Mouse (Mus musculus): ENCODE results near the gene Celsr1.
"Not testable (repeated sequence)": the region's sequence is repeated elsewhere in the genome, so short reads cannot be mapped to it uniquely, and the experiment has no call there.

Celsr1 gene

DNA sequence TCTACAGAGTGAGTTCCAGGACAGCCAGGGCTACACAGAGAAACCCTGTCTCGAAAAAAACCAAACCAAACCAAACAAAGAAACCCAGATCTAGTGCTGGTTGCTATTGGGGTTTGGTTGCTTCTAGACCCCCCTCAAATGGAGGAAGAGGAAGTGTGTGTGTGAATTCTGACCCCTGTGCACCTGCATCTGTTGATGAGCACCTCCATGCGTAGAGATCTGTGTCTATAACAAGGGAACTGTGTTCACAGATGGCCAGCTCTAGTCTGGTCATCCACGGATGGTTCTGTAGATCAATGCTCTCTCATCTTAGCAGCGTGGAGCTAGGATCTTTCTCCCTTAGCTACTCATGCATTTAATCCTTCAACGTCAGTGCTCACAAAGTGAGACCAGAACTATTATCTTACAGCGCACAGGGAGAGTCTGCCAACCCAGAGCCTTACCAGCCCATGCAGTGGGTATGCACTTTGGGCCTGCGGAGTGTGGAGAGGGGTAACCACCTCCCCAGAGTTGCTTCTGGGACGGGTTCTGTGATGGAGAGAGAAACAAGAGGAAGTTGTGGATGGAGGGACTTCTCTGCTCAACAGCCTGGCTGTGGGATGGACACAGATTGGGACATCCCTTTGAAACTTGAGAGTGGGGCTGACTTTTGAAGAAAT, 30.7 kb upstream of the Celsr1 start:
- DNase-seq (ENCODE audit: low read depth, low spot score) = no peak

DNA sequence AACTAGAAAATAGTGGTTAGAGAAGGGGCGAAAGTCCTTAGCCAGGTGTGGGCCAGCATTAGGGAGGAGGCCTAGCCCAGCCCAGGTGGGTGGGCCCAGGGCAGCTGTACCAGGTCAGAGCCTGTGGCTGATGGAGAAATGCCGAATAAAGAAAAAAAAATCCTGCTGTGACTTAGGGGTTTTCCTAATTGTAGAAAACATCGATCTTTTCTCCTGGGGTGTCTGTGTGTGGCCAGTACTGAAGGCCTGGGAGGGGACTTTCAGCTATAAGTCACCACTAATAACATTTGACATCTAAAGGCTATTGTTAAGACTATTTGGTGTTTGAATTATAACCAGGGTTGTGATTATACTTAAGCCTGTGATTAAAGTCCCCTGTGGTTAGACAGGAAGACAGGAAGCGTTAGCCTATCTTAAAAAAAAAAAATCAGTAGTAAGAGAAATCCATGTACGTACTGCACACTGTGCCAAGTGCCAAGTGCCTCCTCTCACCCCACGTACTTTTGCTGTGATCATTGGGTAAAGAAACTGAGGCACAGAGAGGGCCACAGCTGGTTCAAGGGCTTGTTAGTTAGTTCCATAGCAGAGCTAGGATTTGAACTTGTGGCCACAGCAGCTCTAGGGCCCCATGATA, 28.4 kb upstream of the Celsr1 start:
- DNase-seq (ENCODE audit: low read depth, low spot score) = no peak

DNA sequence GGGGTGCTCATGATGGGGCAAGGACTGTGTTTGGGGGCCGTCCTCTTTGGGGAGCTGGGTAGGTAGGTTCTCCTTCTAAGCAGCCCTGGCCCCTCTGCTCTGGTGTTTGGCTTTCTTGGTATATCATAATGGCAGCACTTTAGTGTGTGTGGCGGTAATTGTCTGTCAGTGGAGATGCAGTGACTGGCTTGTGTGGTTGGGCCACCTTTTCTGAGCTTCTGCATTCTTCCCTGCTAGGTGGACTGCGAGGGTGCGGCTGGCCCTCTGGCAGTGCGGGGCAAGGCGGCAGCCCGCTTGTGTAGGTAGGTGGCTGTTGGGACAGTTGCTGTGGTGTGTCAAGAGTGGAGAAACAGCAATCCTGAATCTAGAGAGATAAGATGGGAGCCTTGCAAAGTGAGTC, 27.6 kb upstream of the Celsr1 start:
- no peak for DNase-seq (ENCODE audit: low read depth, low spot score)

DNA sequence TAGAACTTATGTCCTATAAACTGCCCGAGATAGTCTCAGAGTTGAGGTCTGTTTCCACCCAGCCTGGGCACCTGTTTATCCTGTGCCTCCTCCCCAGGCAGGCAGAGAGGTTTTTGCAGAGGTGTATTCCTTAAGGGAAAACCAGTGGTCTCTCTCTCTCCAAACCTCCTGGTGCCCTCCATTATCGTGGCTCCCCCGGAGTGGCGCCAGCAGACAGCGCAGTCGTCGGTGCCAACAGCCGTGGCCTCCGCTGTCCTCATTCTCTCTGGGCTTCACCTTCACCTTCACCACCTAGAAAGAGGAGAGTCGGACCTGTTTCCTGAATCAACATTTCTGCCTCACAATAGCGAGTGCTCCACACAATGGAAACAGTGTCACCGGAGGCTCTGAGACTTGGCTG, 27.0 kb upstream of the Celsr1 start:
- DNase-seq (ENCODE audit: low read depth, low spot score) = no peak

DNA sequence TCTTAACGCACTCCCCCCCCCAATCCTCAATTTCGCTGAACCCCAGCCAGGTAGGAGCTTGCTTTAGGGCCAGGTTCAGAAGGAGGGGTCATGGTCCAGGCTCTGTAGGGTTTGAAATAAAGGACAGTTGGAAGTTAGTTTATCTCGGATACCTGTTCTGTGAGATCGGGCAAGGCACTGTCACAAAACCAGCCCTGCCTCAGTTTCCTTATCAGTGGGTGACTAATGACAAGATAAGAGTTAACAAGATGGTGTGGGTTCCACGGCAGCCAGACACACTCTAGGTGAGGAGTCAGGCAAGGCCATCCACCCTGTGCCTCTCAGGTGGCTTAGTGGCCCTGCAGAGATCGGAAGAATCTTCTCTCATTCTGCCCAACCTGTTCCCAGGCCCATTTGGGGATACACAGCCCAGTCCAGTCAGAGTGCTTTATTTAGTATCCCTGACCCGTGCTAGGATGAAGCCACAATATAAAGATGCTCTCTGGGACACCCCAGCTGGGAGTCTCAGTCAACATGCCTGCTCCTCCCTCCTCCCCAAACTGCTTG, 26.3 kb upstream of the Celsr1 start:
- DNase-seq (ENCODE audit: low read depth, low spot score) = no peak

DNA sequence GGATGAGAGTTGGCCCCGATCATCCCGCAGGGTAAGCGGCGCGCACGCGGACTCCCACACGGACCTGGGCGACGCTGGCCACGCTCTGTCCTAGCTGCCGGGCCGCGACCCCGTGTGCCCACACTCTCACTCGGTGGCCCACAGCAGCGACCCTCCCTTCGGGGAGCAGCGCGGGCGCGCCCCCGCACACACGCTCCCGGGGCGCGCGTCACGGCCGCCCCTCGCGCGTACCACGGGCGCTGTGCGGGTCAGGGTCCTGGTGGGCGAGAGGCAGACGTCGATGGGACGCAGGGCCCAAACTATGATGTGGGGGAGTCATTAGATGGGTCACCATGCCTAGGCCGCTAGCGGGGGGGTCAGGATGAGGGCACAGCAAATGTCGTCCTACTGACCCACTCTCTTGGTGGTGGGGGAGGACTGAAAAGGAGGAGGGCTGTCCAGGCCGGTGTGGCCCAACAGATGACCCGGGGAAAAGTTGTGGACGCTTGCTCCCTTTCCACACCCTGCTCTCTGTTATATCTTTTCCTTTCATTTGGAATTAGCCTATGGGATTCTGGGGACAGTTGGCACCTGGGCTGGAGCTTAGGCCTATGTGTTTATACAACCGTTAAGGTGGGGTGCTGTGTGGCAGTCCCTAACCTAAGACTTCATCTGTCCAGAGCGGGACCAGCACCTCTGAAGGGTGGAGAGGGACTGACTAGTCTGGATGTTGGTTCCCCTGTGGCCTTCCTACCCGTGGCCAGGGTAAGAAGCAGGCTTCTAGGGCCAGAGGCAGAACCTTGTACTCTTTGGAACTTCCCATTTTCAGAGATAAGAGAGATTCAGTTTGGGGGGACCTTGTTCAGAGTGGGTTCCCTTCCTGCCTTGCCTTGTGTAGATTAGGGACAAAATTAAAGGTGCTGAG, 25.6 kb upstream of the Celsr1 start:
- no peak for DNase-seq (ENCODE audit: low read depth, low spot score)

DNA sequence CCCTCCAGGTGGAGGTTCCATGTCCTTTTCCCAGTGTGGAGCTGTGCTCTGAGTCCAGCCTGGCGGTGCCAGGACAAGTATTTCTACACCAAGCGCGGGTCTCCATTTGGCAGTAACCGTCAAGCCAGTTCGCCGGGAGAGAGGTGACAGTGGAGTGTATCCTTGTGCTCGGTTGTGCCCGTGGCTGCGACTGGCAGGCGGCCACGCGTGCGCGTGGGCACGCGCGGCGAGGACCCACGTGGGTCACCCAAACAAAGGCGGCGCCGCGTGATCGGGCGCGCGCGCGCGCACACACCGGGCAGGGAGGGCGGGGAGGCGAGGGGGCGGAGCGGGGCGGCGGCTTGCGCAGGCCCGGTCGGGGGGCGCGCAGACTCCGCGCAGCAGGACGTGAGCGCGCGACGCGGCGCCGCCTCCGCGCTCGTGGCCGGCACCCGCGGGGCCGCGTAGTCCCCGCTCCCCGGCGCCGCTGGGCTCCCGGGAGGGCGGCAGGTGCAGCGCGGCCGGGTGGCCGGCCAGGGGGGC, 24.9 kb upstream of the Celsr1 start:
- DNase-seq (ENCODE audit: low read depth, low spot score) = peak; percentile 66

DNA sequence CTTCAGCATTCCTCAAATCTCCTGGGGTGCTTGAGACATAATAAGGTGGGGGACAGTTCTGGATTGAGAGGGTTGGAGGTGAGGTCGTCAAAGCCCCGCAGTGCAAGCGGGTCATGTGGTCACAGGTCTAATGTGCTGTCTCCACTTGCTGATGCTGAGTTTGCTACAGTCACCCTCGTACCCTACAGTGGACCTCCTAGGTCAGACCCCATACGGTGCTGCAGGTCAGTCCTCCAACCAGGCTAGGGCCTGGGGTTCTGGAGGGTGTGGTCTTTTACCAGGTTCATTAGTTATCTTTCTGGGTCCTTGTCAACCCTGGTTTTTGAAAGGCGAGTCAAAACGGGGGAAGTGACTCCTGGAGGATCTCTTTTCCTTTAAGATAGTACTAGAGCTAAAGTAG, 24.3 kb upstream of the Celsr1 start:
- no peak for DNase-seq (ENCODE audit: low read depth, low spot score)

DNA sequence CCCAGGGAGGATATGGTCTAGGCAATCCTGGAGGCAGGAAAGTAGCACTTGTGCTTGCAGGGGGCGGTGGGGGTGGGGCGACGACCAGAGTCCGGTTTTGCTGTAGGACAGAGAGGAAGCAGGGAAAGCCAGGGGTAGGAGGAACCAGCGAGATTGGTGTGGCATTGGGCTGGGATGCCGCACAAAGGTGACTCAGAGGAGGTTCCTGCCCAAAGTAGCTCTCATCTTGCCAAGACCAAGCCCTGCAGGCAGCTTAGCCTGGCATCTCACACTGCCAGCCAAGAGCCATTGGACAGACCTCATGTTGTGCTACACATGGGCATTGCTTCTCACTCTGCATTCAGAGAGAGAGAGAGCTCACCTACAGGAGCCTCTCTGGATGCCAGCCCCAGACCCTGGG, 23.8 kb upstream of the Celsr1 start, which contains the start of gene Gramd4:
Gramd4 (plus strand) TSS at position 283 of the 400 bp plus-strand sequence.
- no peak for DNase-seq (ENCODE audit: low read depth, low spot score)

DNA sequence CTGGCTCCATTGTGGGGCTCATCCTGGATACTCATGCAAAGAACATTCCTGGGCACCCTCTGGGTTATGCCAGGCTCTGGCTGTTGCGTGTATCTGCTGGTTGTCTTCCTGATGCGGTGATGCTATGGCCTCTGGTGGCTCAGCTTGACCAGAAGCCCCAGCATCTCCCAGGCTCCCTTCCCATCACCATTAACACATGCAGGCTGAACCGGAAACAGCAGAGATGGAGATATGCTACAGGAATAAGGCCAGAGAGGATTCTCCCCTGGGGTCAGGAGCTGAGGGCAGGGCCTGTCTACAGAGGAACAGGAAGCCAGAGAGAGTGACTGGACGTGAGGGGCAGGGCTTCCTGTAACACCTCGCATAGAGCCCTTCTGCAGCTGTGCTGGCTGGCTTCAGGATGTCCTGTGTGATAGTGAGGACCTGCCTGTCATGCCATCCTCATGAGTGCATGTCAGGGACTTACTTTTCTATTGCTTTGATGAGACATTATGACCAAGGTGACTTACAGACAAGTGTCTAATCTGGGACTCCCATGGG, 22.7 kb upstream of the Celsr1 start:
- no peak for DNase-seq (ENCODE audit: low read depth, low spot score)

DNA sequence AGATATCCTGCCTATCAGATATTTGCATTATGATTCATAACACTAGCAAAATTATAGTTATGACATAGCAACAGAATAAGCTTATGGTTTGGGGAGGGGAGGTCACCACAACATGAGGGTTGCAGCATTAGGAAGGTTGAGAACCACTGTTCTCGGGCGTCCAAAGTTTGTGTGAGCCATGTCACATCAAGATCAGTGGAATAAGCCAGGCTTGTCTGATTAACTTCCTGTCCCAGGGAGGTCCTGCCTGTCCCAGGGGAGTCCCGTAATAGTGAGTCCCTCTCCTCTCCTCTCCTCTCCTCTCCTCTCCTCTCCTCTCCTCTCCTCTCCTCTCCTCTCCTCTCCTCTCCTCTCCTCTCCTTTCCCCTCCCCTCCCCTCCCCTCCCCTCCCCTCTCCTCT, 21.3 kb upstream of the Celsr1 start:
- DNase-seq (ENCODE audit: low read depth, low spot score) = not testable (repeated sequence)

DNA sequence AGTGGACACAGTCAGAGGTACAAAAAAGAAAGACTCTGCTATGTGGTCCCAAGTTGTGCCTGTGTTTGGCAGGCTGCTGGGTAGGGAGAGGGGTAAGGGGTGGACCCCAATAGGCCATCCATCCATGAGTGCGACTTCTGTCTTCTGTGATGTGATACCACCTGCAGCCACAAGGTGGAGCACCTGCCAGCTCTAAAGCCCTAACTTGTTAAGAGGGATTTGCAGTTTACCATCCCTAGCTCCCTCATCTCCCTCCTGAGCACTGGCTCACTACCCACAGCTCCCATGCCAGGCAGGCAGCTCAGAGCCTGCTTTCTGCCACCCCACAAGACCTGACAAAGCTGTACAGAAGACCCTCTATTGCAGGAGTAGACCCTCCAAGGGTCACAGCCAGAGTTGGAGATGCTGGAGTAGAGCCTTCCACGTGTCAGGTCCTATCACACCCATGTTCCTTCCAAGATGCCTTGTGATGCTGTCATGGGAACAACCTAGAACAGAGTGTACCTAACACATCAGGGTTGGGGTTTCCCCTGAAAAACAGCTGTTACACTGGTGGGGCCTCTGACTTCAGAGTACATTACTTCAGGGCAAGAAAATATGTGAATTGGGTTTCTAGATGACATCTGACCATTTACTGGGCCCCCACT, 20.4 kb upstream of the Celsr1 start:
- DNase-seq (ENCODE audit: low read depth, low spot score) = peak; percentile 74

DNA sequence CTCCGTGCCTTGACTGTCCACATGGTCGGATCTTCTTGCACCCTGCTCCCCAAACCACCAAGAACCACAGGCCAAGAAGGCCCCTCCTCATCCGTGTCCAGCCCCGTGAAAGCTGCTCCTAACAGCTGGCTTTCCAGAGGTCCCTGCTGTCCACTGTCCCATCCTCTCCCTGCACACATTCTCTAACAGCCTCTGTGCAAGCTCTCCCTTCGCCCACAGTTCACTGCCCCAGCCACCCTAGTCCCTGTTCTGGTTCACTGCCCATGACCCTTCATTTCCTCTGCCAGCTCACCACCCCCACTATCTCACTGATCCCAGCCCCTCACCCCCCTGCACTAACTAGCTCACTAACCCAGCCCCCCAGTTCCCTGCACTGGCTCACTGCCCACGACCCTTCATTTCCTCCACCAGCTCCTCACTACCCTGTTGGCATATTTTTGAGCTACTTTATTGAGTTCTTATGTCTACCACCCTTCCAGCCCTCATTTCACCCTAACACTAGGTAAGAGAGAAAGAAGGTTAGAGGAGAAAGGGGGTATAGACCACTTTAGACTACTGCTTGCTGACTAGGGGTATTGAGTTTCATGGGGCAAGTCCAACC, 18.4 kb upstream of the Celsr1 start:
- DNase-seq (ENCODE audit: low read depth, low spot score) = no peak

DNA sequence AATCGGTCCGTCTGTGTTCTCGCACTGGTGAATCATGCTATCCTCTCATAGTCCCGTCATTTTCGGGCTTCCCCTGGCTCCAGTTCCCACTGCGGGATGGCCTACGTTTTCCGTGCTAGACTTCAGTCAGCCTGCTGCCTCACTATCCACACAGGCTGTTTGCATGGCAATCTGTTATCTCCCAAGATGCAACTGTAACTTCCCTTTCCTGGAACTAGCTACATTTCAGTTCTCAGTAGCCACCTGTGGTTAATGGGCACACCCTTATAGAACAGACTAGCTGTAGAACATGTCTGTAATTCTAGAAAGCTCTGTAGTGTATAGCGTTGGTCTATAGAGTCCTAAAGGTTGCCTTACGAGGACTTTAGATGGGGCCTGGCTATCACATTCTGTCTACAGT, 17.6 kb upstream of the Celsr1 start:
- peak; percentile 76 for DNase-seq (ENCODE audit: low read depth, low spot score)

DNA sequence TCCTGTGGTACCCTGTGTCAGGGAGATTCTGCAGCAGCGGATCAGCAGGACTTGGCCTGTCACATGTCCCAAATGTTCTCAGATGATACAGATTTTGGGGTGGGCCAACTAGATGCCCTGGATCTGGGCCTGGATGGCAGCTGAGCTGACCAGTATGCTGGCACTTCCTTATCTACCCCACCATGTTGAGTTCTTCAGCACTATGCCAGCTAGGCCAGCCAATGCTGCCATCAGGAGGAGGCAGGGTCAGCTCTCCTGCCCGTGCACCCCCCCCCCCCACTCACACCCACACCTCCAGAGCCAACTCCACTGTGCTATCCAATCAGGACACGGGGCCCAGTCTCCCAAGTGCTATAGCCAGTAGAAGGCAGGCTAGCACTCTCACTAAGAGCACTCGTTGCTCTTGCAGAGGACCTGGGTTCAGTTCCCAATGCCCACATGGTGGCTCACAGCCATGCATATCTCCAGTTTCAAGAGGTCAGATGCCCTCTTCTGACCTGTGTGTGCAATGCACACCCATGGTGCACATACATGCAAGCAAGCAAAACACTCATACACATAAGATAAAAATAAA, 16.7 kb upstream of the Celsr1 start:
- no peak for DNase-seq (ENCODE audit: low read depth, low spot score)

DNA sequence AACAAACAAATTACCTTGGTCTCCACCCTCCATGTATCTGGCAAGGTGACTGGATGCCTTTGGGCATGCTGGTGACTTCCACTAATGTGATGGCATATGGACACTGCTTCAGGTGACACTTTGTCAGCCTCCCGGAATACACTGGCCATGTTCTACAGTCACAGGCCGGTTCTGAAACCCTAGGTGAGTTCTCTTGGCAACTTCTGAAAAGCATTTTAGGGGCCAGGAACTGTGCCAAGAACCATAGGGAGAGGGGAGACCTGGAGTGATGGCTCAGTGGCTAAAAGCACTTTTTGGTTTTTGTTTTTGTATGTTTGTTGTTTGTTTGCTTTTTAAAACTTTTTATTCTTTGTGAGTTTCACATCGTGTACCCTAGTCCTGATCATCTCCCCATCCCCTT, 15.9 kb upstream of the Celsr1 start:
- no peak for DNase-seq (ENCODE audit: low read depth, low spot score)

DNA sequence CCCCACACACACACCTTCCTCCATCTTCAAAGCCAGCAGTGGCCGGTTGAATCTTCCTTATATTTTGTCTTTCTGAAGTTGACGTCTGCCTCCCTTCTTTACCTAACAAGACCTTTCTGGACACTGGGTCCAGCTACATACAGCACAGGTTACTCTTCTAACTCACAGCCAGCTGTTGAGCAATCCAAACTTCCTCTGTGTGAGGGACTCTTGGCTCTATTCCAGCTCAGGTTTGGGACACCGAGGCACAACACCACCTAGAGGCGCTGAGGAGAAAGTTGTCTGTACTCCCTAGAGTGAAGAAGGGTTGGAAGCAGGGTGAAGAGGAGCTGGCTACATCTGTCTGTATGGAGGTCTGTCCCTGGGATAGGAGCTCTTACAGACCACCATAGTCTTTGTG, 8.8 kb upstream of the Celsr1 start:
- no peak for DNase-seq (ENCODE audit: low read depth, low spot score)

DNA sequence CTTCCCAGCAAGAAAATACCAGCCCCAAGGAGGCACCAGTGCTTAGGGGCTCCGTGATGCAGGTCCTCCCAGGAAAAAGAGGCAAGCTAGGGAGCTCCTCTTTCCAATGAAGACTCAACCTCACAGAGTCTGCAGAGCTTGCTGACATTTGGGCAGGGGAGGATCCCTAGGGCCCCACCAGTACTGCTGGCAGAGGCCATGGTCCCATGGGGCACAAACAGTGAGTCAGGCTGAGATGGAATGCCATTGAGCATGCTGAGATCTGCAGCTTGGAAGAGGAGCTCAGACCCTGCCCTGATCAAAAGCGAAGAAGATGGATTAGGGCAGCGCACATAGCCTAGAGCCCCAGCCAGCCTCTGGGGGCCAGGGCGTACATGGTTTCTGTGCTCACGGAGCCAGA, 7.8 kb upstream of the Celsr1 start:
- no peak for DNase-seq (ENCODE audit: low read depth, low spot score)

DNA sequence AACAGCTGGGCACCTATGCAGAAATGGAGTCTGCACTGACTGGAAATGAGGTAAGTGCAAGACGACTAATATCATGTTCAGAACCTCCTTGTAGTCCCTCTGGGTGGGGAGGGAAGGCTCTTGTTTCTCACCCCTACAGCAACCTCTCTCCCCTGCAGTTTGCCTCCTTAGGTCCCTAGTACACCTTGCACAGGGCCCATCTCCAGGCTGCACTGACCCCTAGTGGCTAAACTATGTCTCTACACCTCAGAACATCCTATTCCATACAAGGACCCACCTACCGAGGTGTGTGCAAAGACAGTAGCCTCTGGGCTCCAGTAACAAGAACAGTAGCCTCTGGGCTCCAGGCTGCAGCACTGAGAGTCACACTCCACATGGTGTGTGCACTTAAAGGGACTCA, 5.2 kb upstream of the Celsr1 start:
- DNase-seq (ENCODE audit: low read depth, low spot score) = no peak

DNA sequence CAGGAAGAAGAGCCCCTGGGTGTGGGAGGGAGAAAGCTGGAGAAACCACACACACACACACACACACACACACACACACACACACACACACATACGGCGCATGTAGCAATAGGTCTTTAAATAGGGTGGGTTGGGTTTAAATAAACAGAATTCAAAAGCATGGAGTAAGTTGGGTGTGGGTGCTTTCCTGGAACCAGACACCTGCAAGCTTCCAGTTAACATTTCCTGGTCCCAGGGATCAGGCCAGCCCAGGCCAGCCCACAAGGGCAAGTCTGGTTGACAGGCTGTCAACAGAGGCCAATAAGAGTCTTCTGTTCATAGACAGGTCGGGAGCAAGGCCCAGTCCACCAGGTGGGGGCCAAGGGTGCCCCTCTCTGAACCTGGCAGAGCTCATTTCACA, 2.3 kb upstream of the Celsr1 start:
- DNase-seq (ENCODE audit: low read depth, low spot score) = no peak
